Mouse (Mus musculus): ENCODE measurements around the gene Olfr346. TPM values are rescaled to one million over a fixed set of nuclear protein-coding genes. Genes with fewer than 3 reads are reported as not detected.

Gene Olfr346
- not detected for total RNA-seq (2021)
- long read RNA-seq, experiment 1 = 0 reads
- long read RNA-seq, experiment 2 = 0 reads

- Histone ChIP-seq H3K27ac (no peak within 1 kb of the TSS), H3K4me3 (no peak within 1 kb of the TSS)
- DNase-seq (ENCODE audit: low spot score in 2 of 2) = no peak
- TF ChIP-seq CTCF (conservative IDR thresholded peaks at IDR 0.05) = no peak
Observed at GRCm38 (mm10) chr2:36685488-36685887, at the start of gene Olfr346. Gene Olfr346 (plus strand): TSS chr2:36685788.

- no peak for DNase-seq (ENCODE audit: low spot score in 2 of 2)
- Histone ChIP-seq H3K27ac (no peak within 1 kb of the TSS), H3K4me3 (no peak within 1 kb of the TSS)
- no peak for TF ChIP-seq CTCF (conservative IDR thresholded peaks at IDR 0.05)
Observed at GRCm38 (mm10) chr2:36639741-36640140, 45.8 kb upstream of the Olfr346 start, which contains the start of gene Olfr345. Gene Olfr345 (plus strand): TSS chr2:36640041.

GRCm38 (mm10) chr2:36731602-36732001 lies 46.0 kb downstream of the Olfr346 start, which contains the start of gene Olfr347:
Gene Olfr347 (plus strand): TSS chr2:36731902.
- DNase-seq (ENCODE audit: low spot score in 2 of 2) = no peak
- Histone ChIP-seq H3K4me3 (no peak within 1 kb of the TSS), H3K27ac (no peak within 1 kb of the TSS)
- TF ChIP-seq CTCF (conservative IDR thresholded peaks at IDR 0.05) = no peak

GRCm38 (mm10) chr2:36736226-36736625 lies 50.6 kb downstream of the Olfr346 start:
- Histone ChIP-seq H3K4me3 (no peak overlapping the region), H3K27ac (no peak overlapping the region)
- DNase-seq (ENCODE audit: low spot score in 2 of 2) = no peak
- TF ChIP-seq CTCF (conservative IDR thresholded peaks at IDR 0.05) = no peak

Other genes with a start within 250 kb of the Olfr346 start
- not detected for gene Olfr340, start 233.2 kb upstream of the Olfr346 start, total RNA-seq (2021)
- not detected for gene Olfr341, start 203.3 kb upstream of the Olfr346 start, total RNA-seq (2021)
- gene Olfr342, start 160.8 kb upstream of the Olfr346 start, total RNA-seq (2021) = not detected
- gene Olfr344, start 119.1 kb upstream of the Olfr346 start, total RNA-seq (2021) = under 1 TPM in 1 of 2 experiments, not detected in 1; 0.05 TPM
- not detected for gene Olfr345, start 45.7 kb upstream of the Olfr346 start, total RNA-seq (2021)
- gene Olfr347, start 46.1 kb downstream of the Olfr346 start, total RNA-seq (2021) = not detected
- not detected for gene Olfr348, start 98.5 kb downstream of the Olfr346 start, total RNA-seq (2021)
- gene Olfr50, start 104.8 kb downstream of the Olfr346 start, total RNA-seq (2021) = not detected
- gene Olfr3, start 131.2 kb downstream of the Olfr346 start, total RNA-seq (2021) = not detected
- not detected for gene Olfr350, start 160.5 kb downstream of the Olfr346 start, total RNA-seq (2021)
- not detected for gene Olfr351, start 176.9 kb downstream of the Olfr346 start, total RNA-seq (2021)
- not detected for gene Olfr352, start 182.7 kb downstream of the Olfr346 start, total RNA-seq (2021)
- not detected for gene Olfr353, start 207.1 kb downstream of the Olfr346 start, total RNA-seq (2021)
- gene Olfr354, start 219.9 kb downstream of the Olfr346 start, total RNA-seq (2021) = not detected
- not detected for gene Olfr355, start 243.1 kb downstream of the Olfr346 start, total RNA-seq (2021)